15 mouse cellular contexts compared by ENCODE assay signal in the genomic region with DNA sequence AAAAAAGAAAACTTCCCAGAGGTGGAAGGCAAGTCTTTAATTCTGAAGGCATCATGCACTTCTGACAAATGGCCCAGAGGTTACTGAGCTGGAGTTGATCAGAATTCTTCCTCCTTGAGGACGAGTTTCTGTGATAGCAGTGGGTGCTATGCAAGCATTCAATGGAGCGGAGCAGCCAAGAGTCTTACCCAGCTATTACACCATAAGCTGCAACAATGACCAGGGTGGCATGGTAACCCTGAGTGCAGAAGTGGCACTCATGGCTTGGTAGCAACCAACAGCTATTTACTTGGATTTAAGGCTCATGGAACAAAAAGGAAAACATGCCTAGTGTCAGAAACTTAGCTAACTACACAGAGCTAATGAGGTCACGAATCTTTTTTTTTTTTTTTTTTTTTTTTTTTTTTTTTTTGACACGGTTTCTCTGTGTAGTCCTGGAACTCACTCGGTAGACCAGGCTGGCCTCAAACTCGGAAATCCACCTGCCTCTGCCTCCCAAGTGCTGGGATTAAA.
"Had no signal": no experiment of that assay in that cellular context is flagged by ENCODE, and none has a peak within 500 bp of the region (broad histone marks: within the 10 kb centered on the region; RNA-seq: fewer than 3 reads in every experiment).

No protein-coding gene starts in this region.

- H3K27ac ChIP-seq: midbrain, embryonic 13.5 days; midbrain, embryonic 15.5 days; neural tube, embryonic 12.5 days; stomach, embryonic 15.5 days; stomach, postnatal 0 days had no signal

- H3K4me2 ChIP-seq: lung, embryonic 14.5 days; midbrain, embryonic 11.5 days; midbrain, embryonic 13.5 days; midbrain, embryonic 15.5 days; neural tube, embryonic 12.5 days; stomach, embryonic 15.5 days had no signal

- DNase-seq: lung, adult 18-20 months; lung, embryonic 14.5 days; lung, postnatal 10 days; lung, postnatal 4 days; right cerebral cortex, postnatal 14 days; thymus, adult 18-20 months; thymus, postnatal 14 days; thymus, postnatal 36 days had no signal

- H3K4me3 ChIP-seq: midbrain, embryonic 13.5 days; midbrain, embryonic 15.5 days; neural tube, embryonic 12.5 days; stomach, embryonic 15.5 days had no signal

- H3K9ac ChIP-seq: lung, embryonic 14.5 days; midbrain, embryonic 13.5 days; midbrain, embryonic 15.5 days; neural tube, embryonic 12.5 days; stomach, embryonic 15.5 days had no signal

- H3K9me3 ChIP-seq: megakaryocyte, embryonic 14.5 days; midbrain, embryonic 13.5 days; midbrain, embryonic 15.5 days; neural tube, embryonic 12.5 days; stomach, embryonic 15.5 days had no signal

- H3K36me3 ChIP-seq: midbrain, embryonic 13.5 days; midbrain, embryonic 15.5 days; neural tube, embryonic 12.5 days; stomach, embryonic 15.5 days had no signal

- H3K4me1 ChIP-seq: midbrain, embryonic 13.5 days; midbrain, embryonic 15.5 days; neural tube, embryonic 12.5 days; stomach, embryonic 15.5 days had no signal

- H3K27me3 ChIP-seq: midbrain, embryonic 13.5 days; midbrain, embryonic 15.5 days; neural tube, embryonic 12.5 days; stomach, embryonic 15.5 days had no signal

- ATAC-seq: midbrain, embryonic 13.5 days; midbrain, embryonic 15.5 days had no signal
